Mouse (Mus musculus): Measurements from ENCODE around the gene Oasl2. TPM values are rescaled to one million over a fixed set of nuclear protein-coding genes. Genes with fewer than 3 reads are reported as not detected.

Oasl2 gene
- 27.2 TPM for polyA plus RNA-seq (2017; shearing (Covaris generic))

DNA sequence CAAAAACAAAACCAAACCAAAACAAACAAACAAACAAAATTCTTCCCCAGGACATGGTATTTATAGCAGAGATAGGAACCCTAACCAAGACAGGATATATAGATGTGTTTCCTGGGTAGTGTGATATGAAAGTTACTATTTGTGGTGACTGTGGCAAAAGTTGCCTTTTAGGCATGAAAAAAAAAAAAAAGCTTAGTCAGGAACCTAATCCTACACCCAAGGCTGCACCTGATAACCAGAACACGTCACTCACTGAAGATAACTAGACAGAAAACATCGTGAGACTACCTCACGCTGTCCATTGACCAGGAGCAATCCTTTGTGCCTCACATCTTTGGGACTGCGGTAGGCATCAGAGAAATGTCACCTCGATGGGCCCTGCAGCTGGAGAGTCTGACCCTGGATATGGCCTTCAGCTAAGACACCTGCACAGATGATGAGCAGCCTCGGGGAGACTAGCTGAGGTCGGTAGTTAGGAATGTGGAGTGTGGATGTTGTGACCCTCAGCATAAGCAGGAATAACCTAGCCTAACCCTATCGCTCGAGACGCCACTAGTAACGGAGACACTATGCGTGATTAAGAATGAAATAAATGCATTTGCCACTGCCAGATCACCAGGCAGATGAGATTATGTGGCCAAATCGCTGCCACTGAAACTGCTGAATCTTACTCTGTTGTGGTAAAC, at the start of gene Oasl2:
Gene Oasl2 (plus strand): TSS at position 249 of the 686 bp plus-strand sequence.

DNA sequence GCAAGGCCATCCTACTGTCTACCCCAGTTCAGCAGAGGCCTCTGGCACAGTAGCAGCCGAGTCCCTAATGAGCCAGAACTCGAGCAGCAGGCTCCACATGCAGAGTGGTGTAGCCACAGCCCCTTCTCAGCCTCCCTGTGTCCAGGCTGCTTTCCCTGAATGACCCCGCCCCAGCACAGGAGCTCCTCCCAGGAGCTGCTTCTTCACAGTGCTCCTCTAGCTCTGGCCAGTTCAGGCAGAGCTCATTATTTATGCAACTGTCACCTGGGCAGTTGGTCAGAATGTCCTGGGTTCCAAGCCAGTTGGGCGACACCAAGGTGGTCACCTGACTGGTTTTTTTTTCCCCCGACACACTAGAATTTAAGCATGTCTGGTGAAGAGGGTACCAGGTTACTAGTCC, 43.4 kb upstream of the Oasl2 start, which contains the start of gene 4930519G04Rik:
Gene 4930519G04Rik (plus strand): TSS at position 301 of the 400 bp plus-strand sequence.

DNA sequence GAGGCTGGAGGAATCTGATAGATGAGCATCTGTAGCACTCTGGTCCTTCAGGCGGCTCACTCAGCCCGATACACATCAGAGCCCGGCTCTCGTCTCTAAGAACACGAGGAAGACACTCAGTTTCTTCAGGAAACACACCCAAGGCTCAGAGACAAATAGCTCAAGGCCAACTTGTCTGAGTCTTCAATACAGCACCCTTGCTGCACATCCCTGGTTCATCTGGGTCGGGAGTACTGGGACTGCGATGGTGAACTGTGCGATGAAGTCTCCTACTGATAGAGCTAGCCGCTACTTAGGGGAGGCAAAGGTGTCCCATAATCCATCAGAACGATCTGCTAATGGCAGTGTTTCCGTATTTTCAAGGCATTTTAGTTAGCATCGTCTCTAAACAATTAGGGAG, 38.2 kb upstream of the Oasl2 start, which contains the start of gene Gm9936:
Gene Gm9936 (minus strand): TSS at position 101 of the 400 bp plus-strand sequence.

DNA sequence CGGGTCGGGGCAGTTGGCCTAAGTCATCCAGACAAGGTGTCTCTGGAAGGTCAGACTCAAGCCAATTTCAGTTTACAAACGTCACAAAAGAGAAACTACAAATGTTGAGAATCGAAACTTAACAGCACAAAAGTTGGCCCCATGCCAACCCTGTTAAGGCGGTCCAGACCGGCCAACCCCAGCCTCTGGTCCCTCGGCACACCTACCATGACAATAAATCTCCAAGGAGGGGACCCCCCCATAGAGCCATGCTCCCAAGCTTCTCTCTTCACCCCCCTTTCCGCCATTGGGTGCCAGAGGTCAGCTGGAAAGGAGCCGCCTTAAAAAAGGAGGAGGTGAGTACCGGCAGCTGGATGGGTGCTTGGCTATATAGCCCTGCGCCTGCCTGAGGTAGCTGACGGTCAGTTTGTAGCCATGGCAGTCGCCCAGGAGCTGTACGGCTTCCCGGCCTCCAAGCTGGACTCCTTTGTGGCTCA, 26.3 kb downstream of the Oasl2 start, which contains the start of gene Oasl1:
Gene Oasl1 (plus strand): TSS at position 243 of the 476 bp plus-strand sequence.

DNA sequence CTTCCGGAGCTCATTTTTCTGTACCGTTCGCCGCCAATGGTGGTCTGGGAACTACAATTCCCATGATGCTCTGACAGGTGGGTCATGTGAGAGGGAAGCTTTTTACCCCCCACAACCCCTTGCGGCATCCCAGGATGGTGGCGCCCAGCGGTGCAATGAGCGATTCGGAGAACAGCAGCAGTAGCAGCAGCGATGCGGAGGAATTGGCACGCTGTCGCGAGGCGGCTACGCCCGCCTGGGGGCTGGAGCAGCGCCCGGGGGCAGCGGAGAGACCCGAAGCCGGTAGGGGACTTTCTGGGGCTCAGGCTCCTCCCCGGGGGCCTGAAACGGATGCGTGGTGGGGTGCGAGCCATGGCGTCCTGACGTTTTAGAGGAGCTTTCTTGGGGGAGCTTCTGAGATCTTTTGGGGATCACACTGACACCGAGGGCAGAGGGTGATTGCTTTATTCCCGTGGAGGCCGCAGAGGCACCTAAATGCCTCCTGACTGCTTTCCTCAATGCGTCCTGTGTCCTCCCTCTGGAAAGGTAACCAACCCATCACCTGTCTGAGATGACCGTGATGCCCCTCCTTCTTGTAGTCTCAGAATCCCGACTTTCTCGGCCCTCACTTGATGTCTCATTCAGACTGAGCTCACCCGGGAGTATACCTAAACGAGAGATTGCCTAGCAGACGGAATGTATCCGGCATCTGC, 45.5 kb downstream of the Oasl2 start, which contains the start of gene 2210016L21Rik:
Gene 2210016L21Rik (plus strand): TSS at position 85 of the 692 bp plus-strand sequence.

Other genes with a start within 250 kb of the Oasl2 start
- not detected for gene Trpv4, start 238.5 kb upstream of the Oasl2 start, polyA plus RNA-seq (2017; shearing (Covaris generic))
- 193 TPM for gene Gltp, start 206.0 kb upstream of the Oasl2 start, polyA plus RNA-seq (2017; shearing (Covaris generic))
- gene Tchp, start 189.2 kb upstream of the Oasl2 start, polyA plus RNA-seq (2017; shearing (Covaris generic)), result 27.6 TPM
- 13.2 TPM for gene Ankrd13a, start 122.3 kb upstream of the Oasl2 start, polyA plus RNA-seq (2017; shearing (Covaris generic))
- 141 TPM for gene Git2, start 121.4 kb upstream of the Oasl2 start, polyA plus RNA-seq (2017; shearing (Covaris generic))
- 72.1 TPM for gene 1500011B03Rik, start 73.5 kb upstream of the Oasl2 start, polyA plus RNA-seq (2017; shearing (Covaris generic))
- gene 4930519G04Rik, start 43.3 kb upstream of the Oasl2 start, polyA plus RNA-seq (2017; shearing (Covaris generic)), result not detected
- not detected for gene Gm9936, start 38.3 kb upstream of the Oasl2 start, polyA plus RNA-seq (2017; shearing (Covaris generic))
- gene Oasl1, start 26.3 kb downstream of the Oasl2 start, polyA plus RNA-seq (2017; shearing (Covaris generic)), result 11.9 TPM
- gene 2210016L21Rik, start 45.2 kb downstream of the Oasl2 start, polyA plus RNA-seq (2017; shearing (Covaris generic)), result 56.7 TPM
- gene Hnf1a, start 74.2 kb downstream of the Oasl2 start, polyA plus RNA-seq (2017; shearing (Covaris generic)), result not detected
- 3.1 TPM for gene Sppl3, start 114.2 kb downstream of the Oasl2 start, polyA plus RNA-seq (2017; shearing (Covaris generic))
- 1.5 TPM for gene Gm10401, start 201.4 kb downstream of the Oasl2 start, polyA plus RNA-seq (2017; shearing (Covaris generic))
- gene Acads, start 222.4 kb downstream of the Oasl2 start, polyA plus RNA-seq (2017; shearing (Covaris generic)), result 40.4 TPM
- gene Unc119b, start 238.0 kb downstream of the Oasl2 start, polyA plus RNA-seq (2017; shearing (Covaris generic)), result 43.7 TPM